Mouse (Mus musculus) heart, embryonic 14.5 days (tissue): ENCODE measurements around the gene Sorcs3. TPM values are rescaled to one million over a fixed set of nuclear protein-coding genes. Genes with fewer than 3 reads are reported as not detected.

ENCODE experiments used
- ATAC-seq: fragments of 200-750 bp; cut with Nextera tagmentation; 2 replicates; pipeline ENCODE4 v1.8.0; 2017; ENCODE audit warnings: low read depth, moderate TSS enrichment; ENCODE audit not compliant: insufficient number of reproducible peaks, insufficient read depth, low FRiP score
- H3K27ac ChIP-seq, 2 experiments: fragments of 200-500 bp in 1 of 2; fragments of 300-500 bp in 1 of 2; sonication (generic) in 1 of 2; replicated peaks in 1 of 2; 2 replicates each; pipeline ENCODE4 v1.5.1; 2012 to 2014; ENCODE audit warnings: low read depth in 2 of 2, low read length in 2 of 2, control low read depth in 1 of 2, mild to moderate bottlenecking in 1 of 2, mixed read lengths in 1 of 2; ENCODE audit not compliant: control insufficient read depth in 1 of 2, insufficient read depth in 1 of 2
- H3K27me3 ChIP-seq: fragments of 300-500 bp; sonication (generic); 2 replicates; pipeline ENCODE4 v1.6.1; 2014; ENCODE audit warnings: mild to moderate bottlenecking, low read length, control low read depth; ENCODE audit not compliant: control insufficient read depth, insufficient read depth
- H3K36me3 ChIP-seq: fragments of 300-500 bp; sonication (generic); 2 replicates; pipeline ENCODE4 v1.6.1; 2014; ENCODE audit warnings: mild to moderate bottlenecking, control low read depth, low read length, mixed read lengths; ENCODE audit not compliant: control insufficient read depth, insufficient read depth
- H3K4me1 ChIP-seq, 2 experiments: fragments of 200-500 bp in 1 of 2; fragments of 300-500 bp in 1 of 2; sonication (generic) in 1 of 2; 2 replicates each; pipeline ENCODE4 v1.6.1; 2012 to 2014; ENCODE audit warnings: low read length in 2 of 2, control low read depth in 1 of 2, mixed read lengths in 1 of 2; ENCODE audit not compliant: control insufficient read depth in 2 of 2, insufficient read depth in 2 of 2
- H3K4me2 ChIP-seq: fragments of 300-500 bp; sonication (generic); 2 replicates; pipeline ENCODE4 v1.6.1; 2014; ENCODE audit warnings: mild to moderate bottlenecking, low read length
- H3K4me3 ChIP-seq, 2 experiments: fragments of 200-500 bp in 1 of 2; fragments of 300-500 bp in 1 of 2; sonication (generic) in 1 of 2; 2 replicates each; pipeline ENCODE4 v1.5.1; 2012 to 2014; ENCODE audit warnings: low read length in 2 of 2, mild to moderate bottlenecking in 2 of 2, control low read depth in 1 of 2, low read depth in 1 of 2, moderate library complexity in 1 of 2; ENCODE audit not compliant: control insufficient read depth in 1 of 2, insufficient read depth in 1 of 2
- H3K9ac ChIP-seq: fragments of 300-500 bp; sonication (generic); 2 replicates; pipeline ENCODE4 v1.6.1; 2014; ENCODE audit warnings: mild to moderate bottlenecking, low read length
- H3K9me3 ChIP-seq: fragments of 300-500 bp; sonication (generic); 2 replicates; pipeline ENCODE4 v1.6.1; 2016; ENCODE audit warnings: low read length, control low read depth; ENCODE audit not compliant: control insufficient read depth
- WGBS: fragments of 180-500 bp; shearing (Covaris S2); extraction: QIAGEN DNeasy Blood & Tissue Kit; methylation state at CpG from one replicate; pipeline ENCODE4 v1.1.7; 2014; 5-methylcytosine and 5-hydroxymethylcytosine counted together
- polyA plus RNA-seq: library from polyadenylated mRNA; unstranded; fragments of >200 nt; fragmentation: Nextera tagmentation; extraction: Ambion mirVana; gene quantifications from 2 replicates; pipeline ENCODE4 v1.2.1, GENCODE M21; 2014

Gene Sorcs3
- polyA plus RNA-seq, 1 experiment from 2014 or later = 0.39 TPM

DNA sequence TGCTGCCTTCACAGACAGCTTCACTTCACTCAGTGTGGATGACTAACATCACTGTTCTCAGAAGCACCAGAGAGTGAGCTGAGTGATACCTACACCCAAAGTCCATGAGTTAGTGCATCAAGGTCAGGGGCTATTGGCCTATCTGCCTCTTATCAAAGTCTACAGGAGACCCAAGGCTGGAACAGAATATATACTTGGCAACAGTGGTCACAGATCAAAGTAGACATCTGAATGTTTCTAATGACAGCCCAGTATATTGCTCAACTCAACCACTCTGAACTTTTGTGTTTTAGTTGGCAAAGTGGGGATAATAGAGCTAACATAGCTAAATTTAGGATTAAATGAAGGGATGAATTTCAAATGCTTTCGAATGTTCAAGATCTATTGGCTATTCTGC lies 501.1 kb downstream of the Sorcs3 start:
- no peak overlapping the region for H3K4me2 ChIP-seq
- WGBS = 87% methylated on average over 1 of the region's 1 CpGs
- ATAC-seq = no peak
- H3K9me3 ChIP-seq = no peaks in the 10 kb centered on the region
- H3K27ac ChIP-seq = no peak overlapping the region
- H3K4me3 ChIP-seq = no peak overlapping the region
- H3K9ac ChIP-seq = no peak overlapping the region
- no peaks in the 10 kb centered on the region for H3K27me3 ChIP-seq
- no peaks in the 10 kb centered on the region for H3K36me3 ChIP-seq
- peaks cover 0 to 23% of the 10 kb centered on the region in 2 experiments; a peak in 3 of 4 replicates for H3K4me1 ChIP-seq

- H3K27me3 ChIP-seq = no peaks in the 10 kb centered on the region
- H3K27ac ChIP-seq = no peak overlapping the region
- H3K4me3 ChIP-seq = no peak overlapping the region
- no peaks in the 10 kb centered on the region for H3K4me1 ChIP-seq
- ATAC-seq = no peak
- WGBS = 68% methylated on average over 6 of the region's 6 CpGs
- H3K9me3 ChIP-seq = no peaks in the 10 kb centered on the region
- no peak overlapping the region for H3K4me2 ChIP-seq
- H3K9ac ChIP-seq = no peak overlapping the region
- H3K36me3 ChIP-seq = no peaks in the 10 kb centered on the region
Measured at GRCm38 (mm10) chr19:48725851-48726419, 520.1 kb downstream of the Sorcs3 start.

GRCm38 (mm10) chr19:48727048-48727447 lies 521.2 kb downstream of the Sorcs3 start:
- H3K9ac ChIP-seq = no peak overlapping the region
- 76% methylated on average over 3 of the region's 3 CpGs for WGBS
- no peak for ATAC-seq
- H3K4me2 ChIP-seq = no peak overlapping the region
- no peaks in the 10 kb centered on the region for H3K9me3 ChIP-seq
- H3K36me3 ChIP-seq = no peaks in the 10 kb centered on the region
- no peaks in the 10 kb centered on the region for H3K4me1 ChIP-seq
- H3K27me3 ChIP-seq = no peaks in the 10 kb centered on the region
- no peak overlapping the region for H3K4me3 ChIP-seq
- H3K27ac ChIP-seq = no peak overlapping the region

DNA sequence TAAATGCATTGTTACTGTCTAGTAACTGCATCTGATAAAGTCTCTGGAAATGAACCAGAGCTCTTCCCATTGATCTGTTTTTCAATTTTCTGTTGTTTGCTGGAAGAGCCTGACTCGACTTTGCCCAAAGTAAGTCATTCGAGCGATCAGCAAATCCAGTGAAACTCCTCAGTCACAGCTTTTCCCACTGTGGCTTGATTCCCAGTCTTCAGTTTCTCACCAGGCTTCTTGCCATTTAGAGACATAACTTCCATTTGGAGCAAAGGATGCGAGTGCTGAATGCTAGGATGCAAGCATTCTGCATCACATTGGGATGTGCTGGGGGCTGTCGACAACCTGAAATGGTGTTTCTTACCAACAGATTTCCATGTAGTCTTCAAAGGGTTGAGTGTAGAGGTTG lies 521.8 kb downstream of the Sorcs3 start:
- Histone ChIP-seq H3K36me3 (no peaks in the 10 kb centered on the region), H3K4me2 (no peak overlapping the region), H3K4me1 (no peaks in the 10 kb centered on the region), H3K4me3 (no peak overlapping the region), H3K27ac (no peak overlapping the region), H3K27me3 (no peaks in the 10 kb centered on the region), H3K9me3 (no peaks in the 10 kb centered on the region), H3K9ac (no peak overlapping the region)
- no peak for ATAC-seq
- 87% methylated on average over 5 of the region's 5 CpGs for WGBS

DNA sequence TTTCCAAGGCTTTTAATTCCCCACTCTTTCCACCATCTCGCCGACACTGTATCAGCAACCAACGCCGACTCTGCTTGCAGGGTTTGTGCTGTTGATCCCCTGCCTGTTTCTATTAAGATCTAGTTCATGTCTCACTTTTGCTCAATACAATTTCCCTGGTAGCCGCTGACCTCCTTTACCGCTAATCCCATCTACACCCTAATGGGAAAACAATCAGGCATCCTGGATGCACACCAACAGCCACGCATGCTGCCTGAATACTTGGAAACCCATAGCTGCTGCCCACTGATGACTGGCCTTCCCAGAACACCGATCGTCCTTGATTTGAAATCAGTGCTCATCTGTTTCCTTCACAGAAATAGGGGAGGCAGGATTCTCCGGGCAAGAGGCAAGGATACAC lies 525.9 kb downstream of the Sorcs3 start:
- H3K36me3 ChIP-seq = no peaks in the 10 kb centered on the region
- no peak overlapping the region for H3K4me3 ChIP-seq
- no peak overlapping the region for H3K27ac ChIP-seq
- ATAC-seq = no peak
- no peaks in the 10 kb centered on the region for H3K9me3 ChIP-seq
- H3K27me3 ChIP-seq = no peaks in the 10 kb centered on the region
- no peak overlapping the region for H3K9ac ChIP-seq
- no peaks in the 10 kb centered on the region for H3K4me1 ChIP-seq
- no peak overlapping the region for H3K4me2 ChIP-seq
- 87% methylated on average over 10 of the region's 10 CpGs for WGBS

- Histone ChIP-seq H3K4me1 (no peaks in the 10 kb centered on the region), H3K27me3 (no peaks in the 10 kb centered on the region), H3K4me3 (no peak overlapping the region), H3K27ac (no peak overlapping the region), H3K4me2 (no peak overlapping the region), H3K36me3 (no peaks in the 10 kb centered on the region), H3K9ac (no peak overlapping the region), H3K9me3 (no peaks in the 10 kb centered on the region)
- WGBS = 86% methylated on average over 4 of the region's 4 CpGs
- no peak for ATAC-seq
Measured at GRCm38 (mm10) chr19:48734370-48734769, 528.5 kb downstream of the Sorcs3 start.

DNA sequence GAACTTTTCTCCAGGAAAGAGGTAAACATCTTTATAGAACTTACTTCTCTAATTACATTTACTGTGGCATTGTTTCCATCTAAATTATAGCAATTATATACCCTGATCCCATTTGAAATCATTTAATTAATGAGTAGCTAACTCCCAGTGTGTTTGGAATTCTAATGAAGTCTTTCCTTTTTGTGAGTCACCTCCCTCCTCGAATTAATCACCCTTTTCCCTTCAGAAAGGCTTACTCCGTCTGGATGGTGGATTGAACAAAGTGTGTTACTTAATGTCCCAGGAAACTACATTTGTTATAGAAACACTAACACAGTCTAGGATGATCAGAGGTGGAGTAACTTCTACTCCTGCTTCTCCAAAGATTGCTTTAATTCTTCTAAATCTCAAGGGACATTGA lies 531.7 kb downstream of the Sorcs3 start:
- WGBS = 63% methylated on average over 2 of the region's 2 CpGs
- Histone ChIP-seq H3K9ac (no peak overlapping the region), H3K27ac (no peak overlapping the region), H3K4me3 (no peak overlapping the region), H3K4me1 (no peaks in the 10 kb centered on the region), H3K36me3 (no peaks in the 10 kb centered on the region), H3K4me2 (no peak overlapping the region), H3K27me3 (no peaks in the 10 kb centered on the region), H3K9me3 (no peaks in the 10 kb centered on the region)
- ATAC-seq = no peak

DNA sequence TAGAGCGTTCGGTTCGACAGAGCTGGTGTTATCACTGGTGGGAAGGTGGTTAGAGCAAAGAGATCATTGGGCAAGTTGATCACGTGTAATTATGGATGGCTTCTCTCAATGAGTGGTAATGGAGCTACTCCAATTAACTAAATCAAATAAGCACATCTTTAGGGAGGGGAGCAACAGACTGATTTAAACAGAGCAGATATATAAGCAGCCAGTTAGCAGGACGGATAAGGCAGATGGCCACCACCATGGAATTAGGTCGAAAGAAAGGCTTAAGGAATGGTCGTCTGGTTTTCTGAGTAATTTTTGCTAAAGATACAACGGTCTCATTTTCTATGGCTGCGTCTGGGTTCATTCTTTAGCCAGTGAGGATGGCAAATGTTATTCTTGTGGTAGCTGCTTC lies 549.3 kb downstream of the Sorcs3 start:
- H3K4me3 ChIP-seq = no peak overlapping the region
- 79% methylated on average over 9 of the region's 9 CpGs for WGBS
- no peak overlapping the region for H3K27ac ChIP-seq
- H3K36me3 ChIP-seq = no peaks in the 10 kb centered on the region
- no peaks in the 10 kb centered on the region for H3K9me3 ChIP-seq
- no peaks in the 10 kb centered on the region for H3K27me3 ChIP-seq
- H3K9ac ChIP-seq = no peak overlapping the region
- ATAC-seq = no peak
- no peaks in the 10 kb centered on the region for H3K4me1 ChIP-seq
- no peak overlapping the region for H3K4me2 ChIP-seq
